Mouse (Mus musculus) heart, adult 8-10 months (tissue): Measurements from ENCODE around the gene Sept7. TPM values are rescaled to one million over a fixed set of nuclear protein-coding genes. Genes with fewer than 3 reads are reported as not detected.

Experiments used
- total RNA-seq, 4 experiments: library from RNA; stranded (reverse); gene quantifications; 2 replicates each; pipeline ENCODE4 v1.2.4; 2022

The Sept7 gene
- total RNA-seq, 4 experiments from 2014 or later: 97.5 to 117 (median 108) TPM

Other genes with a start within 250 kb of the Sept7 start
- gene Gm10181, start 163.0 kb upstream of the Sept7 start, total RNA-seq: not detected
- gene Herpud2, start 100.6 kb upstream of the Sept7 start, total RNA-seq: 10 to 100 TPM; 32.6 to 39.9 (median 36.0) TPM
- 10 to 100 TPM; 16.6 to 24.4 (median 20.6) TPM for gene Eepd1, start 229.1 kb downstream of the Sept7 start, total RNA-seq